Mouse (Mus musculus) embryonic fibroblast, embryonic 13.5 days (primary cell): ENCODE results near the gene Cnksr2.

Experiments used
- CTCF ChIP-seq: IDR thresholded peaks from 2 replicates; pipeline ENCODE4 v1.5.1; 2011; ENCODE audit warnings: mild to moderate bottlenecking, control low read depth, low read length, moderate library complexity, borderline replicate concordance; ENCODE audit not compliant: insufficient read depth
- POLR2A ChIP-seq: IDR thresholded peaks from 2 replicates; pipeline ENCODE4 v1.6.1; 2011; ENCODE audit warnings: low read depth, mild to moderate bottlenecking, control low read depth, low read length, moderate library complexity

GRCm38 (mm10) chrX:157801669-157802068 is 241.4 kb downstream of the Cnksr2 start:
- no peak for TF ChIP-seq CTCF
- TF ChIP-seq POLR2A: no peak
